Mouse (Mus musculus) midbrain, embryonic 10.5 days (tissue): ENCODE data around the gene 1700092M07Rik. TPM values are rescaled to one million over a fixed set of nuclear protein-coding genes. Genes with fewer than 3 reads are reported as not detected.

Experiments
- microRNA-seq: library from miRNA; unstranded; fragments of <30 nt; microRNA quantifications from one replicate; pipeline ENCODE4, GENCODE M21; 2017
- polyA plus RNA-seq: library from polyadenylated mRNA; unstranded; fragments of >200 nt; fragmentation: Nextera tagmentation; extraction: Ambion mirVana; gene quantifications from 2 replicates; pipeline ENCODE4 v1.2.1, GENCODE M21; 2016

1700092M07Rik gene
- polyA plus RNA-seq, 1 experiment from 2014 or later, result 3.2 TPM

Small RNA genes within 50 kb of the gene (microRNA-seq; reads per million reads assigned to microRNA genes)
- 0.90 reads per million for gene Mir6992

Other genes with a start within 250 kb of the 1700092M07Rik start
- gene Slc22a8, start 149.5 kb upstream of the 1700092M07Rik start, polyA plus RNA-seq, result 0.07 and 0.12 TPM in 2 replicates
- 0.06 and 0.47 TPM in 2 replicates for gene Slc22a6, start 122.7 kb upstream of the 1700092M07Rik start, polyA plus RNA-seq
- gene Chrm1, start 76.9 kb upstream of the 1700092M07Rik start, polyA plus RNA-seq, result not detected in 2 replicates
- 139 and 144 TPM in 2 replicates for gene Slc3a2, start 17.3 kb upstream of the 1700092M07Rik start, polyA plus RNA-seq
- gene Wdr74, start 4.9 kb upstream of the 1700092M07Rik start, polyA plus RNA-seq, result 105 and 121 TPM in 2 replicates
- 94.9 and 103 TPM in 2 replicates for gene Stx5a, start 695 bp downstream of the 1700092M07Rik start, polyA plus RNA-seq
- gene Nxf1, start 16.4 kb downstream of the 1700092M07Rik start, polyA plus RNA-seq, result 253 and 282 TPM in 2 replicates
- 189 and 205 TPM in 2 replicates for gene Tmem223, start 30.3 kb downstream of the 1700092M07Rik start, polyA plus RNA-seq
- gene Tmem179b, start 33.7 kb downstream of the 1700092M07Rik start, polyA plus RNA-seq, result 50.0 and 55.2 TPM in 2 replicates
- gene Taf6l, start 45.7 kb downstream of the 1700092M07Rik start, polyA plus RNA-seq, result 47.5 and 47.6 TPM in 2 replicates
- gene Polr2g, start 57.9 kb downstream of the 1700092M07Rik start, polyA plus RNA-seq, result 169 and 176 TPM in 2 replicates
- gene Zbtb3, start 61.8 kb downstream of the 1700092M07Rik start, polyA plus RNA-seq, result 7.5 and 7.8 TPM in 2 replicates
- gene Ttc9c, start 78.6 kb downstream of the 1700092M07Rik start, polyA plus RNA-seq, result 69.0 and 74.5 TPM in 2 replicates
- 4.3 and 4.4 TPM in 2 replicates for gene Hnrnpul2, start 79.3 kb downstream of the 1700092M07Rik start, polyA plus RNA-seq
- not detected in 2 replicates for gene AC129217.1, start 89.1 kb downstream of the 1700092M07Rik start, polyA plus RNA-seq
- gene Bscl2, start 96.7 kb downstream of the 1700092M07Rik start, polyA plus RNA-seq, result 55.2 and 63.4 TPM in 2 replicates
- 60.0 and 104 TPM in 2 replicates for gene Gng3, start 98.5 kb downstream of the 1700092M07Rik start, polyA plus RNA-seq
- 0.57 TPM in 2 replicates for gene Lrrn4cl, start 110.0 kb downstream of the 1700092M07Rik start, polyA plus RNA-seq
- gene Ubxn1, start 130.8 kb downstream of the 1700092M07Rik start, polyA plus RNA-seq, result 203 and 205 TPM in 2 replicates
- gene Uqcc3, start 140.2 kb downstream of the 1700092M07Rik start, polyA plus RNA-seq, result 58.2 and 61.1 TPM in 2 replicates
- 110 and 133 TPM in 2 replicates for gene Lbhd1, start 143.0 kb downstream of the 1700092M07Rik start, polyA plus RNA-seq
- not detected in 2 replicates for gene Gm49403, start 143.2 kb downstream of the 1700092M07Rik start, polyA plus RNA-seq
- gene 1810009A15Rik, start 148.1 kb downstream of the 1700092M07Rik start, polyA plus RNA-seq, result 134 and 159 TPM in 2 replicates
- 0.17 TPM in 1 of 2 replicates, not detected in the other for gene Gm49416, start 148.2 kb downstream of the 1700092M07Rik start, polyA plus RNA-seq
- gene Ints5, start 152.3 kb downstream of the 1700092M07Rik start, polyA plus RNA-seq, result 54.8 and 56.7 TPM in 2 replicates
- 118 and 120 TPM in 2 replicates for gene Ganab, start 157.4 kb downstream of the 1700092M07Rik start, polyA plus RNA-seq
- 58.7 and 64.0 TPM in 2 replicates for gene B3gat3, start 179.7 kb downstream of the 1700092M07Rik start, polyA plus RNA-seq
- gene Rom1, start 188.6 kb downstream of the 1700092M07Rik start, polyA plus RNA-seq, result 3.5 and 4.2 TPM in 2 replicates
- gene Eml3, start 188.8 kb downstream of the 1700092M07Rik start, polyA plus RNA-seq, result 22.9 and 23.5 TPM in 2 replicates
- gene Mta2, start 201.2 kb downstream of the 1700092M07Rik start, polyA plus RNA-seq, result 178 and 191 TPM in 2 replicates
- gene Tut1, start 213.1 kb downstream of the 1700092M07Rik start, polyA plus RNA-seq, result 36.5 and 40.2 TPM in 2 replicates
- gene Eef1g, start 226.3 kb downstream of the 1700092M07Rik start, polyA plus RNA-seq, result 438 and 514 TPM in 2 replicates
- gene Ahnak, start 248.6 kb downstream of the 1700092M07Rik start, polyA plus RNA-seq, result 6.6 and 8.8 TPM in 2 replicates